Mouse (Mus musculus) lung, adult 2 months (tissue): ENCODE measurements around the gene Ppp1cb.

Source experiments
- CTCF ChIP-seq: fragments of 200-500 bp; IDR thresholded peaks from 2 replicates; pipeline ENCODE4 v1.5.1; 2011; ENCODE audit warnings: mild to moderate bottlenecking, low read length, control low read depth; ENCODE audit not compliant: insufficient read depth
- POLR2A ChIP-seq: fragments of 200-500 bp; IDR thresholded peaks from 2 replicates; pipeline ENCODE4 v1.6.1; 2011; ENCODE audit warnings: low read depth, mild to moderate bottlenecking, control low read depth, low read length, borderline replicate concordance; ENCODE audit errors: extremely low read depth

GRCm38 (mm10) chr5:32443906-32444305 lies 14.7 kb upstream of the Ppp1cb start:
- no peak for TF ChIP-seq POLR2A
- TF ChIP-seq CTCF, result no peak
